9 mouse cellular contexts compared by ENCODE assay signal in the genomic region with DNA sequence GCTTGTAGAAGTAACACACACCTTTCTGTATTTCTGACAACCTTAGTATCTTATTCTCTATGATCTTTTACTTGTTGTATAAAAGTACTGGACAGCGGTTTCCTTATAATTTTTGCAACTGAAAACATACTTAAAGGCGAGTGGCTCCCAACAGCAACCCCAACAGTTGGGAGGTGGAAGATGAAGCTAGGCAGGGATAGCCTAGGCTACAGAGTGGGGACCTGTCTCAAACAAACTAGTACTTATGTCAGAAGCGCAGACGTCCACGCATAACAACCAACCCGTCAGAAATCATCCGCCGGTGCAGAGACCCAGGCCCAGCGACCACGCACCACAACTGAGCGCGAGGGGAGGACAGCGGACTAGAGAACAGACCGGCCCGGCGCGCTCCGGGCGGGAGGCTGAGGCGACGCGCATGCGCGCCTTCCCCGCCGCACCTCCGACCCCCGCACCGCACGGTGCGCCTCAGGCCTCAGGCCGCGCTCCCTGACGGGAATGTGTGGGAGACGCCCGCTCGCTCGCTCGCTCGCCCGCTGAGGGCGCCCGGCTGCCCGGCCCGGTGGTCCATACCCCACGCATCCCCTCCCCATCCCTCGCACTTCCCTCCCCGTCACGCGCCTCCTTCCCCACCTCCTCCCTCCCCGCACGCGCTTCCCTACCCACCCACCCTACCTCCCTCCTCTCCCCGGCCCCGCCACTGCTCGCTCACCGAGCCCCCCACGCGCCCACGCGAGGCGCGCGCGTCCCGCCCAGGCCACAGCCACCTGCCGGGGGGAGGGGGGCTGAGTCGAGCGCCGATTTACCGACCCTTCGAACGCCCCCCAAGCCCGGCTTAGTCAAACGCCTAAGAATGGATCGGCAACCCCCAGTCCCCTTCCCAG. TPM values are rescaled to one million over a fixed set of nuclear protein-coding genes. Genes with fewer than 3 reads are reported as not detected.
A peak's percentile ranks its signal among the peaks of the same experiment; 100 is the strongest.
DNase-seq lines count a peak whose midpoint lies in the region; ATAC-seq and TF ChIP-seq lines count a peak whose summit lies in the region.
"Had no signal": no experiment of that assay in that cellular context is flagged by ENCODE, and none has a peak within 500 bp of the region (broad histone marks: within the 10 kb centered on the region; RNA-seq: fewer than 3 reads in every experiment).

Hfm1 (minus strand) TSS at position 834 of the 881 bp plus-strand sequence.

- no peaks in the 10 kb centered on the region for H3K4me1 ChIP-seq in embryonic facial prominence, embryonic 13.5 days
- no peaks in the 10 kb centered on the region for H3K4me1 ChIP-seq in heart, embryonic 14.5 days (ENCODE audit: control insufficient read depth in 2 of 2, insufficient read depth in 2 of 2, low read length in 2 of 2)
- H3K4me1 ChIP-seq in liver, embryonic 13.5 days (replicated peaks): peaks cover 27% of the 10 kb centered on the region
- no peaks in the 10 kb centered on the region for H3K4me1 ChIP-seq in neural tube, embryonic 12.5 days
- peaks cover 5% of the 10 kb centered on the region for H3K4me1 ChIP-seq in testis, adult 2 months (ENCODE audit: control insufficient read depth, insufficient read depth, low read length)

- TF ChIP-seq CTCF in testis, adult 2 months (IDR thresholded peaks at IDR 0.05; ENCODE audit: control insufficient read depth, insufficient read depth, insufficient replicate concordance, low read depth, low read length): 0 out of 2 replicates have a peak, but pooled peaks have one; percentile 1

- H3K36me3 ChIP-seq in embryonic facial prominence, embryonic 13.5 days: no peaks in the 10 kb centered on the region
- H3K36me3 ChIP-seq in heart, embryonic 14.5 days (ENCODE audit: control insufficient read depth, insufficient read depth, low read length): no peaks in the 10 kb centered on the region
- H3K36me3 ChIP-seq in liver, embryonic 13.5 days: no peaks in the 10 kb centered on the region
- no peaks in the 10 kb centered on the region for H3K36me3 ChIP-seq in neural tube, embryonic 12.5 days
- no peaks in the 10 kb centered on the region for H3K36me3 ChIP-seq in testis, adult 2 months (ENCODE audit: control insufficient read depth, insufficient read depth, low read length)

- intact Hi-C loops in heart, postnatal 25 days (cut with DNase I): no loop called here

- no peak within 1 kb of the TSS for H3K27ac ChIP-seq in embryonic facial prominence, embryonic 13.5 days
- H3K27ac ChIP-seq in heart, embryonic 14.5 days (replicated peaks in 1 of 2; ENCODE audit: control insufficient read depth in 1 of 2, insufficient read depth in 1 of 2, low read depth in 2 of 2, low read length in 2 of 2): no peak within 1 kb of the TSS
- no peak within 1 kb of the TSS for H3K27ac ChIP-seq in liver, embryonic 13.5 days
- peak within 1 kb of the TSS; percentile 66; the same call in 1 of the 2 replicates for H3K27ac ChIP-seq in neural tube, embryonic 12.5 days
- H3K27ac ChIP-seq in testis, adult 2 months (ENCODE audit: control insufficient read depth, insufficient read depth, low read depth, low read length): peak within 1 kb of the TSS; percentile 94

- peak; percentile 84 for ATAC-seq in embryonic facial prominence, embryonic 13.5 days (ENCODE audit: insufficient number of reproducible peaks, insufficient read depth, low FRiP score, low TSS enrichment, low read depth)
- ATAC-seq in heart, embryonic 14.5 days (ENCODE audit: insufficient number of reproducible peaks, insufficient read depth, low FRiP score, low read depth): peak; percentile 82
- ATAC-seq in liver, embryonic 13.5 days (ENCODE audit: low read depth): peak; percentile 90
- ATAC-seq in neural tube, embryonic 12.5 days (ENCODE audit: low FRiP score, low read depth): peak; percentile 97

- DNase-seq in heart, adult 18-20 months: peak; percentile 24 to 35
- no peak for DNase-seq in heart, postnatal 25 days (ENCODE audit: low spot score)
- peak; percentile 18 to 54 for DNase-seq in kidney, postnatal 25 days
- DNase-seq in liver, embryonic 13.5 days: peak; percentile 52

- peak within 1 kb of the TSS; percentile 75 for H3K9ac ChIP-seq in embryonic facial prominence, embryonic 13.5 days
- peak within 1 kb of the TSS; percentile 73 for H3K9ac ChIP-seq in heart, embryonic 14.5 days (ENCODE audit: low read length)
- H3K9ac ChIP-seq in liver, embryonic 13.5 days: peak within 1 kb of the TSS; percentile 68
- peak within 1 kb of the TSS; percentile 80 for H3K9ac ChIP-seq in neural tube, embryonic 12.5 days

- H3K27me3 ChIP-seq in embryonic facial prominence, embryonic 13.5 days: no peaks in the 10 kb centered on the region
- H3K27me3 ChIP-seq in heart, embryonic 14.5 days (ENCODE audit: control insufficient read depth, insufficient read depth, low read length): no peaks in the 10 kb centered on the region
- H3K27me3 ChIP-seq in liver, embryonic 13.5 days: no peaks in the 10 kb centered on the region
- no peaks in the 10 kb centered on the region for H3K27me3 ChIP-seq in neural tube, embryonic 12.5 days (replicated peaks)
- H3K27me3 ChIP-seq in testis, adult 2 months (ENCODE audit: control insufficient read depth, insufficient read depth, low read length): no peaks in the 10 kb centered on the region
- H3K27me3 ChIP-seq: CH12.LX had no signal

- H3K9me3 ChIP-seq in embryonic facial prominence, embryonic 13.5 days: no peaks in the 10 kb centered on the region
- H3K9me3 ChIP-seq in heart, embryonic 14.5 days (ENCODE audit: control insufficient read depth, low read length): no peaks in the 10 kb centered on the region
- H3K9me3 ChIP-seq in liver, embryonic 13.5 days (replicated peaks): no peaks in the 10 kb centered on the region
- H3K9me3 ChIP-seq in neural tube, embryonic 12.5 days: no peaks in the 10 kb centered on the region

- H3K4me3 ChIP-seq in embryonic facial prominence, embryonic 13.5 days: peak within 1 kb of the TSS; percentile 60
- peak within 1 kb of the TSS; percentile 52 to 59 for H3K4me3 ChIP-seq in heart, embryonic 14.5 days (ENCODE audit: control insufficient read depth in 1 of 2, insufficient read depth in 1 of 2, low read depth in 1 of 2, low read length in 2 of 2)
- peak within 1 kb of the TSS; percentile 62 for H3K4me3 ChIP-seq in liver, embryonic 13.5 days (replicated peaks)
- peak within 1 kb of the TSS; percentile 59 for H3K4me3 ChIP-seq in neural tube, embryonic 12.5 days
- H3K4me3 ChIP-seq in testis, adult 2 months (ENCODE audit: control insufficient read depth, low read depth, low read length): peak within 1 kb of the TSS; percentile 95

- H3K4me2 ChIP-seq in embryonic facial prominence, embryonic 13.5 days: peak within 1 kb of the TSS; percentile 70
- peak within 1 kb of the TSS; percentile 87 for H3K4me2 ChIP-seq in heart, embryonic 14.5 days (ENCODE audit: low read length)
- peak within 1 kb of the TSS; percentile 83 for H3K4me2 ChIP-seq in liver, embryonic 13.5 days
- peak within 1 kb of the TSS; percentile 69 for H3K4me2 ChIP-seq in neural tube, embryonic 12.5 days (replicated peaks)

- under 1% methylated on average over 65 of the region's 76 CpGs for WGBS in embryonic facial prominence, embryonic 13.5 days
- 2% methylated on average over 60 of the region's 76 CpGs for WGBS in heart, embryonic 14.5 days
- WGBS in liver, embryonic 13.5 days (ENCODE audit: insufficient replicate concordance): 2% methylated on average over 73 of the region's 76 CpGs
- WGBS in neural tube, embryonic 12.5 days: 1% methylated on average over 54 of the region's 76 CpGs

- peak; percentile 74 for TF ChIP-seq POLR2A in testis, adult 2 months (IDR thresholded peaks at IDR 0.05; ENCODE audit: control insufficient read depth, low read depth, low read length)

RNA-seq across cellular contexts. Expression of gene Hfm1, which starts in this region (rescaled TPM):
- not detected for total RNA-seq in heart, adult 18-20 months (2021)
- not detected for total RNA-seq in heart, postnatal 25 days (2021)
- polyA plus RNA-seq in embryonic facial prominence, embryonic 13.5 days (2015; fragmentation: Nextera tagmentation; extraction: Ambion mirVana): 1.8 and 2.5 TPM in 2 replicates
- polyA plus RNA-seq in heart, embryonic 14.5 days (2014; fragmentation: Nextera tagmentation; extraction: Ambion mirVana): 0.42 and 0.71 TPM in 2 replicates
- polyA plus RNA-seq in liver, embryonic 13.5 days (2015; fragmentation: Nextera tagmentation; extraction: Ambion mirVana): 0.10 TPM in 1 of 2 replicates, not detected in the other
- polyA plus RNA-seq in neural tube, embryonic 12.5 days (2016; fragmentation: Nextera tagmentation; extraction: Ambion mirVana): 5.6 and 5.8 TPM in 2 replicates
- polyA plus RNA-seq in testis, adult 2 months (2012; rRNA removed): 6.7 and 8.9 TPM in 2 replicates
- total RNA-seq: CH12.LX had no signal

Comparison
In these comparisons a context has a peak if more than half of its experiments do, and no peak if none do; other contexts are left out.
1. Peak in DNase-seq in heart, adult 18-20 months; RNA of the gene not detected or under 1 TPM.
2. Peak in ATAC-seq, H3K4me3 ChIP-seq, H3K9ac ChIP-seq and H3K4me2 ChIP-seq in heart, embryonic 14.5 days; RNA of the gene not detected or under 1 TPM.
3. Peak in DNase-seq, ATAC-seq, H3K4me3 ChIP-seq, H3K9ac ChIP-seq and H3K4me2 ChIP-seq in liver, embryonic 13.5 days; RNA of the gene not detected or under 1 TPM.
4. H3K27ac ChIP-seq: peak in neural tube, embryonic 12.5 days (single experiment) and testis, adult 2 months (single experiment); none in embryonic facial prominence, embryonic 13.5 days (single experiment), heart, embryonic 14.5 days (0 of 2) and liver, embryonic 13.5 days (single experiment).
5. Peak in every context shown above with its lines, with median percentiles within 50 percentile points of each other: ATAC-seq, H3K4me2 ChIP-seq, H3K4me3 ChIP-seq and H3K9ac ChIP-seq.